ENCODE assay signal across 9 mouse cellular contexts in the genomic region with DNA sequence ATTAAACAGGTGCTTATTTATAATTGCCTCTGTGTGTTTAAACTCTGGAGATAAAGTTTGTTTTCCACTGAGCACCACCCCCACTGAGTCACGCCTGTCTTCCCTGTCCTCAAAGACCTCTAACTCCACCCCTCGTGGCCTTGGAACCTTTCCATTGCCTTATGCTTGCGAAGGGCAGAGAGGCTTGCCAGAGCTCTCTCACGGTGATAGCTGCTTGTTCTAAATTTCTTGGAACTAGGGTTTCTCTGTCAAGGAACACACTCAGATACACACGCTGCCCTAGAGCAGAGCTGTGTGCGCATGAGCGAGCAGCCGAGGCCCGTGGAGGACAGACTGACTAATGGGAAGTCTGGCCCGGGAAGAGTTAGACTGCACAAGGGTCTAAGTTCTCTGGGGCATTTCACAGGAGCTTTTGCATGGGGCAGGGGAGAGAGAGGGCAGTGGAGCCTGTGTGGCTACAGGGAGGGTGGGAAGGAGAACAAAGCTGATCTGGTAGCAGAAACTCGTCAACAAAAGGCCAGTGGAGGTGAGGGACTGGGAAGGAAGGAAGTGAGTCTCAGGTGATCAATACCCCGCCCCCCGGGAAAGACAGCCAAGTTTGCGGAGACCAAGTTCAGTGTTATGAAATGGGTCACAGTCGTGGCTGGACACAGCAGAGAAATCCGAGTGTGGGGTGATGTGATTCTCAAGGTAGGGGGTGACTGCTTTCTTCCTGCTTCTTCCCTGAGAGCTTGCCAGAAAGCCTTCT. TPM values are rescaled to one million over a fixed set of nuclear protein-coding genes. Genes with fewer than 3 reads are reported as not detected.
A peak's percentile ranks its signal among the peaks of the same experiment; 100 is the strongest.
DNase-seq lines count a peak whose midpoint lies in the region; ATAC-seq and TF ChIP-seq lines count a peak whose summit lies in the region.
"Had no signal": no experiment of that assay in that cellular context is flagged by ENCODE, and none has a peak within 500 bp of the region (broad histone marks: within the 10 kb centered on the region; RNA-seq: fewer than 3 reads in every experiment).

No protein-coding gene starts in this region.

- TF ChIP-seq POLR2A in heart, adult 2 months (IDR thresholded peaks at IDR 0.05; ENCODE audit: insufficient read depth, low read depth, low read length), result peak; percentile 53

- peak overlapping the region; percentile 37 for H3K4me3 ChIP-seq in heart, adult 2 months
- no peak overlapping the region for H3K4me3 ChIP-seq in kidney, embryonic 16.5 days (ENCODE audit: low read length)
- no peak overlapping the region for H3K4me3 ChIP-seq in hindbrain, embryonic 10.5 days
- H3K4me3 ChIP-seq: embryonic facial prominence, embryonic 12.5 days had no signal

- H3K9me3 ChIP-seq in kidney, embryonic 16.5 days (ENCODE audit: low read length), result no peaks in the 10 kb centered on the region
- H3K9me3 ChIP-seq in hindbrain, embryonic 10.5 days, result no peaks in the 10 kb centered on the region
- H3K9me3 ChIP-seq: embryonic facial prominence, embryonic 12.5 days had no signal

- peak; percentile 79 for ATAC-seq in kidney, embryonic 16.5 days (ENCODE audit: low FRiP score, low TSS enrichment)

- no peak for TF ChIP-seq CTCF in heart, adult 2 months (IDR thresholded peaks at IDR 0.05)

- H3K27me3 ChIP-seq in heart, adult 2 months (ENCODE audit: control insufficient read depth, insufficient read depth, low read length), result no peaks in the 10 kb centered on the region
- H3K27me3 ChIP-seq in kidney, embryonic 16.5 days (ENCODE audit: insufficient read depth, low read length), result no peaks in the 10 kb centered on the region
- no peaks in the 10 kb centered on the region for H3K27me3 ChIP-seq in hindbrain, embryonic 10.5 days (ENCODE audit: insufficient read depth, poor library complexity, severe bottlenecking)
- H3K27me3 ChIP-seq: embryonic facial prominence, embryonic 12.5 days had no signal

- H3K79me2 ChIP-seq in heart, adult 2 months (replicated peaks; ENCODE audit: control insufficient read depth, insufficient read depth, low read length), result no peaks in the 10 kb centered on the region

- WGBS in heart, adult 2 months, result 10% methylated on average over 16 of the region's 16 CpGs
- WGBS in kidney, embryonic 16.5 days, result 34% methylated on average over 16 of the region's 16 CpGs
- WGBS in hindbrain, embryonic 10.5 days, result 61% methylated on average over 16 of the region's 16 CpGs

- DNase-seq in ovary, adult 18-20 months (ENCODE audit: low spot score), result peak; percentile 90
- DNase-seq in ovary, postnatal 10 days (ENCODE audit: low spot score), result no peak
- peak; percentile 89 for DNase-seq in adrenal gland, postnatal 25 days
- DNase-seq in heart, adult 2 months, result peak; percentile 81 to 88
- DNase-seq in ovary, postnatal 36 days (ENCODE audit: low spot score), result peak; percentile 76
- DNase-seq in hindbrain, embryonic 10.5 days (ENCODE audit: low spot score), result no peak
- DNase-seq in right cerebral cortex, postnatal 25 days, result no peak

- H3K4me2 ChIP-seq in kidney, embryonic 16.5 days (replicated peaks; ENCODE audit: low read depth, low read length), result peak overlapping the region; percentile 31
- H3K4me2 ChIP-seq: embryonic facial prominence, embryonic 12.5 days had no signal

- peak overlapping the region; percentile 64 for H3K9ac ChIP-seq in heart, adult 2 months (ENCODE audit: low read depth, low read length)
- H3K9ac ChIP-seq in kidney, embryonic 16.5 days (replicated peaks; ENCODE audit: low read length), result peak overlapping the region; percentile 15; the same call in 1 of the 2 replicates
- H3K9ac ChIP-seq: embryonic facial prominence, embryonic 12.5 days had no signal

- H3K27ac ChIP-seq in heart, adult 2 months, result peak overlapping the region; percentile 86
- peak overlapping the region; percentile 72 for H3K27ac ChIP-seq in kidney, embryonic 16.5 days (ENCODE audit: low read length)
- no peak overlapping the region for H3K27ac ChIP-seq in hindbrain, embryonic 10.5 days
- H3K27ac ChIP-seq: embryonic facial prominence, embryonic 12.5 days had no signal

- peak; percentile 93 for TF ChIP-seq EP300 in heart, adult 2 months (IDR thresholded peaks at IDR 0.05; ENCODE audit: insufficient read depth, low read depth, low read length)

- peaks cover 31% of the 10 kb centered on the region for H3K4me1 ChIP-seq in heart, adult 2 months (ENCODE audit: control insufficient read depth, insufficient read depth, low read length)
- H3K4me1 ChIP-seq in kidney, embryonic 16.5 days (ENCODE audit: insufficient read depth, low read length), result peaks cover 32% of the 10 kb centered on the region
- H3K4me1 ChIP-seq in hindbrain, embryonic 10.5 days (replicated peaks), result peaks cover 10% of the 10 kb centered on the region

- H3K36me3 ChIP-seq in heart, adult 2 months (ENCODE audit: control insufficient read depth, insufficient read depth, low read length), result peaks cover 5% of the 10 kb centered on the region; the same call in 1 of the 2 replicates
- H3K36me3 ChIP-seq in kidney, embryonic 16.5 days (ENCODE audit: insufficient read depth, low read length), result no peaks in the 10 kb centered on the region
- no peaks in the 10 kb centered on the region for H3K36me3 ChIP-seq in hindbrain, embryonic 10.5 days
- H3K36me3 ChIP-seq: embryonic facial prominence, embryonic 12.5 days had no signal

- intact Hi-C loops in heart, adult 2 months (cut with DNase I), result loop anchor here (1.0 kb wide), 1 partner anchor 18 kb away; no protein-coding TSS in a partner anchor

RNA-seq across cellular contexts. Expression of a gene that starts 51.1 kb away (rescaled TPM):
- 36.5 and 42.5 TPM in 2 replicates for total RNA-seq in adrenal gland, postnatal 25 days (2021)
- 10 to 100 TPM; 22.5 to 25.4 TPM for total RNA-seq in heart, adult 2 months (2021)
- 8.3 and 13.9 TPM in 2 replicates for polyA plus RNA-seq in heart, adult 2 months (2012; rRNA removed)
- polyA plus RNA-seq in kidney, embryonic 16.5 days (2015; fragmentation: Nextera tagmentation; extraction: Ambion mirVana), result 27.6 and 28.1 TPM in 2 replicates
- polyA plus RNA-seq in hindbrain, embryonic 10.5 days (2016; fragmentation: Nextera tagmentation; extraction: Ambion mirVana), result 26.7 and 31.7 TPM in 2 replicates

Comparison
In these comparisons a context has a peak if more than half of its experiments do, and no peak if none do; other contexts are left out.
1. DNase-seq: peak in ovary, adult 18-20 months (single experiment), adrenal gland, postnatal 25 days (single experiment), heart, adult 2 months (2 of 2) and ovary, postnatal 36 days (single experiment); none in ovary, postnatal 10 days (single experiment), hindbrain, embryonic 10.5 days (single experiment) and right cerebral cortex, postnatal 25 days (single experiment).